Mouse (Mus musculus): ENCODE results near the gene Agbl4. TPM values are rescaled to one million over a fixed set of nuclear protein-coding genes. Genes with fewer than 3 reads are reported as not detected.

Agbl4 gene
- polyA plus RNA-seq, 1 experiment from 2014 or later: not detected

- Histone ChIP-seq H3K36me3 (ENCODE audit: inconsistent target) (no peaks in the 10 kb centered on the region), H3K27ac (no peak overlapping the region), H3K79me2 (ENCODE audit: inconsistent target) (no peaks in the 10 kb centered on the region), H3K4me3 (ENCODE audit: inconsistent target) (no peak overlapping the region)
- 83% methylated on average over 4 of the region's 4 CpGs for WGBS (ENCODE audit: missing documents)
Measured at GRCm38 (mm10) chr4:111448586-111448985, 1051.1 kb downstream of the Agbl4 start.

- Histone ChIP-seq H3K27ac (no peak overlapping the region), H3K36me3 (ENCODE audit: inconsistent target) (no peaks in the 10 kb centered on the region), H3K4me3 (ENCODE audit: inconsistent target) (no peak overlapping the region), H3K79me2 (ENCODE audit: inconsistent target) (no peaks in the 10 kb centered on the region)
- WGBS (ENCODE audit: missing documents): 81% methylated on average over 7 of the region's 7 CpGs
Measured at GRCm38 (mm10) chr4:111449442-111450199, 1052.2 kb downstream of the Agbl4 start.

GRCm38 (mm10) chr4:111451283-111451918 is 1053.9 kb downstream of the Agbl4 start:
- WGBS (ENCODE audit: missing documents): 92% methylated on average over 7 of the region's 7 CpGs
- no peaks in the 10 kb centered on the region for H3K79me2 ChIP-seq (ENCODE audit: inconsistent target)
- no peak overlapping the region for H3K4me3 ChIP-seq (ENCODE audit: inconsistent target)
- no peak overlapping the region for H3K27ac ChIP-seq
- no peaks in the 10 kb centered on the region for H3K36me3 ChIP-seq (ENCODE audit: inconsistent target)

DNA sequence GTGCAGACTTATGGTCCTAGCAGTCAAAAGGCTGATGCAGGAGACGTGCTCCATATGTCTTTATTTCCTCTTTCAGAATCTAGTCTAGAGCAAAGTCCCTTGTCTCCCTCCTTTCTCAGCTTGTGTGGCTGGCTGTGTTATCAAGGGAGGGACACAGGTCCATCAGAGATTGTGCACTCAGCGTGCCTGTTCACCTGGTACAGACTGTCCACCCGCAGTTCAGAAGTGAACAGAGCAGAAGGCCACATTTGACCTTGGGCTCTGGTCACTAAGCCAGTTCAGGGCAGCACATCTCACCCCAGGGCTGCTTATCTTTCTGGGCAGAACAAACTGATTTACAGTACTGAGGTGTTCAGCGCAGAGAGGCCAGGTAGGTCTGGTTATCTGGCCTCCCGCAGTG is 1054.7 kb downstream of the Agbl4 start:
- whole genome bisulfite sequencing (ENCODE audit: missing documents): 89% methylated on average over 5 of the region's 5 CpGs
- no peaks in the 10 kb centered on the region for H3K79me2 ChIP-seq (ENCODE audit: inconsistent target)
- no peaks in the 10 kb centered on the region for H3K36me3 ChIP-seq (ENCODE audit: inconsistent target)
- no peak overlapping the region for H3K27ac ChIP-seq
- H3K4me3 ChIP-seq (ENCODE audit: inconsistent target): no peak overlapping the region

DNA sequence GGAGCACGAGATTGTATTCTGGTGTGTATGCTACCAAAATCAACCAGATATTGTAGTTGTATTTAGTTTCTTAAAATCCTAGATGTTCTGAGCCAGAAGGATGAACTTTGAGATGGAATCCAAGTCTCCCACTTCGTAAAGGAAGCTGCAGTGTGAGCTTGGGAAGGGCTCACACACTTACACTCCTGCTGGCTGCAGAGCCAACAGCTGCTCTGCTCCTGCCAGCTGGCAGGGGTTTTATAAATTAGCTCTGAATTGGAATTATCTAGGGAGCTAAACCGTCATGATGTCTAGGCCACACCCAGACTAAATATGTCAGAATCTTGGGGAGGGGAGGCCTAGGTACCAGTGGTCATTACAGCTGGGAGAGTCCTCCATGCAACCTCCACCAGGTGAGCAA is 1055.8 kb downstream of the Agbl4 start:
- H3K79me2 ChIP-seq (ENCODE audit: inconsistent target): no peaks in the 10 kb centered on the region
- no peaks in the 10 kb centered on the region for H3K36me3 ChIP-seq (ENCODE audit: inconsistent target)
- H3K27ac ChIP-seq: no peak overlapping the region
- WGBS (ENCODE audit: missing documents): 81% methylated on average over 3 of the region's 3 CpGs
- H3K4me3 ChIP-seq (ENCODE audit: inconsistent target): no peak overlapping the region

DNA sequence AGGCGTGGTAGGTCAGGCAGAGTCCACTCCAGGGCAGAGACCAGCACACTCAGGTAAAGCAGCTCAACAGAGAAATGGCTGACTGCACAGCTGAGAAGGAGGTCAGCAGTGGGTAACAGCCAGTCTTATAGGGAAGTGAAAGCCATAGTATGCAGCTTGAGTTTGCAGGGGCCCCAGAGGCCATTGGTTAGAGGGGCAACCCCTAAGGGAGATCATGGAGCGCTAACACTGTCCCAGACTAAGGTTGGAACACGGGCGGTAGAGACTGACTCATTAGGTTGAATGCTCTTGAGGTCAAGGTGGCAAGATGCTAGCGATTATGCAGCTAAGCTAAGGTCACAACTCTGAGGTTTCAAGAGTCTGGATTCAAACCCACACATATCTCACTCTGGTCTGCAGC is 1058.2 kb downstream of the Agbl4 start:
- WGBS (ENCODE audit: missing documents): 85% methylated on average over 5 of the region's 5 CpGs
- no peaks in the 10 kb centered on the region for H3K36me3 ChIP-seq (ENCODE audit: inconsistent target)

GRCm38 (mm10) chr4:111457568-111457967 is 1060.1 kb downstream of the Agbl4 start:
- Histone ChIP-seq H3K4me3 (ENCODE audit: inconsistent target) (no peak overlapping the region), H3K79me2 (ENCODE audit: inconsistent target) (no peaks in the 10 kb centered on the region), H3K27ac (no peak overlapping the region), H3K36me3 (ENCODE audit: inconsistent target) (no peaks in the 10 kb centered on the region)
- WGBS (ENCODE audit: missing documents): 93% methylated on average over 5 of the region's 5 CpGs

More for the DNA sequence above, 1058.2 kb downstream of the Agbl4 start:
- Histone ChIP-seq H3K79me2 (ENCODE audit: inconsistent target) (no peaks in the 10 kb centered on the region), H3K4me3 (ENCODE audit: inconsistent target) (no peak overlapping the region), H3K27ac (no peak overlapping the region)

- Histone ChIP-seq H3K4me3 (ENCODE audit: inconsistent target) (no peak overlapping the region), H3K27ac (no peak overlapping the region), H3K36me3 (ENCODE audit: inconsistent target) (no peaks in the 10 kb centered on the region), H3K79me2 (ENCODE audit: inconsistent target) (no peaks in the 10 kb centered on the region)
- 96% methylated on average over 2 of the region's 2 CpGs for WGBS (ENCODE audit: missing documents)
Measured at GRCm38 (mm10) chr4:111467293-111467773, 1069.9 kb downstream of the Agbl4 start.

DNA sequence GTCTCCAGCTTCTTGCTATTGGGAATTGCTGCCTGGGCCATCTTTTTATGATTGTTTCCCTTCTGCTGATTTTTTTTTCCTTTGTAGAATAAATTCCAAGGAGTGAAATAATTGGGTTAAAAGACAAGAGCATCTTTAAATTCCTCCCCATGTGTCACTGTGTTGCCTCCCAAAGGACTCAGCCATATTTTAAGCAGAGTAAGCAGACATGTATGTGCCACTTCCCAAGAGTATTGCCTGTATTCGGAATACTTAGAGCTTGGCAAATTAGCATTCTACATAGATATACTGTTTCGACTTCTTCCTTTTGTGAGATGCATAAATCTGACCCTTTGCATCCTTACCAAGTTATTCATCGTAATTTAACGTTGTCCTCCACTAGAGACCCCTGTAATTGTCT is 1070.3 kb downstream of the Agbl4 start:
- Histone ChIP-seq H3K27ac (no peak overlapping the region), H3K4me3 (ENCODE audit: inconsistent target) (no peak overlapping the region), H3K79me2 (ENCODE audit: inconsistent target) (no peaks in the 10 kb centered on the region), H3K36me3 (ENCODE audit: inconsistent target) (no peaks in the 10 kb centered on the region)
- WGBS (ENCODE audit: missing documents): 76% methylated on average over 4 of the region's 4 CpGs

DNA sequence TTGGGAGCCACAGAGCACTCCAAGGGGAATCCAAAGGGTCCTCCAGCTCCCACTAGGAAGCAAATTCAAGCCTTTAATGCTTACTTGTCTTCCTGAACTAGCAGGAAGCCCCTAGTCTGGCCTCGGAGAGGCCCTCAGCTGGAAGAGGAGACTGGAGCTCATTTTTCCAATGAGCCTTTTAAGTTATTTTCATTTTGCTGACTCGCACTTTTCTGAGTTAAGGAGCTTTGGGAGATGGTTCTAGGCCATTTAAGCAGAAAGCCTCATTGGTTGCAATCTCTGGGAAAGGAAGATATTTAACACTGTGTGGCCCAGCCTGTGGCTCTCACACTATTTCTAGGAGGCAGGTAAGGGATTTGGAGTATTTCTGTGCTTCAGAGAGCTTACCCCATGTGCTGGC is 1072.4 kb downstream of the Agbl4 start:
- H3K79me2 ChIP-seq (ENCODE audit: inconsistent target): no peaks in the 10 kb centered on the region
- H3K36me3 ChIP-seq (ENCODE audit: inconsistent target): no peaks in the 10 kb centered on the region
- H3K27ac ChIP-seq: no peak overlapping the region
- 85% methylated on average over 2 of the region's 2 CpGs for WGBS (ENCODE audit: missing documents)
- H3K4me3 ChIP-seq (ENCODE audit: inconsistent target): no peak overlapping the region

DNA sequence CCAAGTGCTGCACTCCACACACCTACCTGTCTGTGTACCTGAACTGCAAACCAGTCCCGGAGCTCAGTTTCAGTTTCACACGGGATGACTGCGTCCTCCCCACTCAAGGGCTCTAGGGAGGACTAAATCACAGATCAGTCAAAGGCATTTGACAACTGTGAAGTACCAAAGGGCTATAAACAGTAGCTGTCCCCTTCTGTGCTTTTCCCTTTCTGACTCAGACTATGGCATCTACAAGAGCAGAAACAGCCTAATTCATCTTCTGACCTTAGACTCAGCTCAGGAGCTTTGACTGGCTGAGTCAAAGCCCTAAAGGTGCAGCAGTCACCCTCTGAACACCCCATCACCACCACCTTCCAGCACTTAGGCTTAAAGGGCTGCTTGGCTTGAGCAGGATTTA is 1074.3 kb downstream of the Agbl4 start:
- 74% methylated on average over 3 of the region's 3 CpGs for WGBS (ENCODE audit: missing documents)
- Histone ChIP-seq H3K4me3 (ENCODE audit: inconsistent target) (no peak overlapping the region), H3K27ac (no peak overlapping the region), H3K36me3 (ENCODE audit: inconsistent target) (no peaks in the 10 kb centered on the region), H3K79me2 (ENCODE audit: inconsistent target) (no peaks in the 10 kb centered on the region)

GRCm38 (mm10) chr4:111472511-111472910 is 1075.0 kb downstream of the Agbl4 start:
- Histone ChIP-seq H3K36me3 (ENCODE audit: inconsistent target) (no peaks in the 10 kb centered on the region), H3K4me3 (ENCODE audit: inconsistent target) (no peak overlapping the region), H3K27ac (no peak overlapping the region), H3K79me2 (ENCODE audit: inconsistent target) (no peaks in the 10 kb centered on the region)
- 77% methylated on average over 3 of the region's 3 CpGs for WGBS (ENCODE audit: missing documents)

GRCm38 (mm10) chr4:111473014-111473413 is 1075.6 kb downstream of the Agbl4 start:
- no peak overlapping the region for H3K4me3 ChIP-seq (ENCODE audit: inconsistent target)
- H3K79me2 ChIP-seq (ENCODE audit: inconsistent target): no peaks in the 10 kb centered on the region
- H3K27ac ChIP-seq: no peak overlapping the region
- 92% methylated on average over 1 of the region's 1 CpGs for WGBS (ENCODE audit: missing documents)
- no peaks in the 10 kb centered on the region for H3K36me3 ChIP-seq (ENCODE audit: inconsistent target)

DNA sequence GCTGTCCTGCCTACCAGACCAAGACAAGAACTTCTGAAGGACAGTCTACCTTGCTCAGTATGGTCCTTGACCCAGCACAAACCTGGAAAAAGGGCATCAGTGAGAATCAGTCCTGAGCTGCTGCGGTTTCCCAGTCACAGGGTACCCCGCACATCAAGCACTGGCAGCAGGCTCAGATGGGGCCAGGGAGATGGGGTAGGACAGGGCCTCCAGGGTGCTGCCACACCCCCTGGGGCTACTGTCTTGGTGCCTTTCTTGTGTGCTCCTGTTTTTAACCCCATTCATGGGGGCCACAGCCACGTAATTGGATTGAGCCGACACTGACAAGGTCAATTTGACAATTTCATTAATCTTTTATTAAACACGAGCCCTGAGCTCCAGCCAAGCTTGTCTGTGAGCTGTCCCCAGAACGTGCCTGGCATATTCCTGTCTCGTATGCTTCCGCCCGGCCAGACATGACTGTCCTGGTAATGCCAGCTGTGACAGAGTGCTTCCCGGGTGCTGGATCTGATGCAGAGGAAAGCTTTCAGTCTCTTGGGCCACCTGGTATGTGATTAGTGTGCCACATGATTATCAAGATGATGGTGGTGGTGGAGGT is 1078.0 kb downstream of the Agbl4 start:
- 80% methylated on average over 10 of the region's 10 CpGs for WGBS (ENCODE audit: missing documents)
- Histone ChIP-seq H3K4me3 (ENCODE audit: inconsistent target) (no peak overlapping the region), H3K27ac (no peak overlapping the region), H3K79me2 (ENCODE audit: inconsistent target) (no peaks in the 10 kb centered on the region), H3K36me3 (ENCODE audit: inconsistent target) (no peaks in the 10 kb centered on the region)

DNA sequence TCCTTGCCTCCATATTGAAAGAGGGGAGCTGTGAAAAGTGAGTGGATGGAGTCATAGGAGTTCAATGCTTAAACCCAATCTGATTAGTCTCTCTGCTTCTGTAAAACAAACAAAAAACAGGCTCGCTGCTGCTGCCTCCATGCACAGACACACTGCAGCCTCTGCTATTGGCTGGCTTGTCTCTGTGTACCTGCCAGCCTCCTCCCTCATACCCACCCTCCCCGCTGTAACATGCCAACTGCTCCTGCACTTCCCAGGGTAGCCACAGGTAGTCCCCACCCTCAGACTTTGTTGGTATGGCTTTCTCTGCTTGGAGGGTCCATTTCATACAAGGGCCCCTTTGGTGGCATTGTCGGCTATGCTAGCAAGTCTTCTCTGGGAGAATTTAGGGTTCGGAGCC is 1080.0 kb downstream of the Agbl4 start:
- Histone ChIP-seq H3K36me3 (ENCODE audit: inconsistent target) (no peaks in the 10 kb centered on the region), H3K27ac (no peak overlapping the region), H3K79me2 (ENCODE audit: inconsistent target) (no peaks in the 10 kb centered on the region), H3K4me3 (ENCODE audit: inconsistent target) (no peak overlapping the region)
- 85% methylated on average over 4 of the region's 4 CpGs for WGBS (ENCODE audit: missing documents)

Data from macrophage (primary cell).